Mouse (Mus musculus) adrenal gland, adult 8-10 months (tissue): ENCODE results near the gene Aknad1. TPM values are rescaled to one million over a fixed set of nuclear protein-coding genes. Genes with fewer than 3 reads are reported as not detected.

ENCODE experiments used
- DNase-seq: peaks from one replicate; pipeline ENCODE4 v3.0.0; 2022
- total RNA-seq, 4 experiments: library from RNA; stranded (reverse); gene quantifications; 2 replicates each; pipeline ENCODE4 v1.2.4; 2022

The Aknad1 gene
- total RNA-seq = under 1 TPM in 1 of 4 experiments, not detected in 3; 0.07 TPM

- DNase-seq = no peak
Observed at GRCm38 (mm10) chr3:108739045-108739708, at the start of gene Aknad1. TSS of gene Aknad1 (plus strand) at chr3:108739658.

GRCm38 (mm10) chr3:108689979-108690378 is 49.5 kb upstream of the Aknad1 start:
- no peak for DNase-seq

DNA sequence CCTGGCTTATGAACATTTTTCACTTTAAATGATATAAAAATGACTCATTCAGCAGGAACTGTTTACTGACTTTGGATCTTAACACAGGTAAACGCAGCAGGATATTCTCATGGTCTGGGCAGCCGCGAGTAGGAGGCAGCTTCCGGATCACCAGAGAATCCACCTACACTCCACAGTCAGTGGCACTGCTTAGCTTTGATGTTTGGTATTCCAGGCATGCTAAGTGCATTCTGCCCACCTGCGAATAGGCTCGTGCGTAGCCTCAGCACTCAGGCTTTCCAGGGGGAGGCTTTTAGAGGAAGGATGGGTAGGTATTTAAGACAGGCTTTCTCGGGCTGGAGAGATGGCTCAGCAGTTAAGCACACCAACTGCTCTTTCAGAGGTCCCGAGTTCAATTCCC is 45.1 kb upstream of the Aknad1 start:
- no peak for DNase-seq

GRCm38 (mm10) chr3:108698662-108699061 is 40.8 kb upstream of the Aknad1 start:
- DNase-seq = no peak

DNA sequence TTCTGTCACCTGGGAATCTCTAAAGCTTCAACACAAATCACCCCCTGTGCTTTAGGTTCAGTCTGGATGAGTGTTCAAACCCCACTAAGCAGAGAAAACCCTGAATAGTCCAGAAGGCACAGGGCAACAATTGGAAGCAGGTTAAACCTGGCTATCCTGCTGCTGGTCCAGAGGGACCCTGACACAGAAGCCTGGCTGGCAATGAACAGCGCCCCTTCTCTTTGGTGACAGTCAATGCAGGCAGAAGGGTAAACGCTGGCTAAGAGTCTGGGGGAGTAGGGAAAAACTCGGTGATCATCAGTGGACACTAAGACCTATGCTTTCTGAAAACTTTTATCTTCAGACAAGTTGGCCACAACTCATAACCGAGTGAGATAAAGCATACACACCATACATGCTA is 39.7 kb upstream of the Aknad1 start:
- no peak for DNase-seq

DNA sequence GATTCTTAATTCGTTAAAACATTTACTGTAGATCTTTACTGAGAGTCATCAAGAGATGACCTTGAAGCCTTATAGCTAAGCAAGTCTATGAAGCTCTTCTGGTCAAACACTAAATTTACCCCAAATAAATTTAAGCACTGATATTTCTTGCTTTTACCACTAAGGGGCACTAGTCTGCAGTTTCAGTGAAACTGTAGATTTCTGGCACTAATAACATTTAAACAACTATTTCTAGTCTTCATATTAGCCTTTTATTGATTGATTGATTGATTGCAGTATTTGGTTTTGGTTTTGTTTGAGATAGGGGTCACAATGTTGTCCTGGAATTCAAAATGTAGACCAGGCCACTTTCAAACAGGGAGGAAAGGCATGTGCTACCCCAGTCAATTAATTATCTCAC is 38.2 kb upstream of the Aknad1 start:
- no peak for DNase-seq

GRCm38 (mm10) chr3:108702789-108703188 is 36.7 kb upstream of the Aknad1 start:
- no peak for DNase-seq

DNA sequence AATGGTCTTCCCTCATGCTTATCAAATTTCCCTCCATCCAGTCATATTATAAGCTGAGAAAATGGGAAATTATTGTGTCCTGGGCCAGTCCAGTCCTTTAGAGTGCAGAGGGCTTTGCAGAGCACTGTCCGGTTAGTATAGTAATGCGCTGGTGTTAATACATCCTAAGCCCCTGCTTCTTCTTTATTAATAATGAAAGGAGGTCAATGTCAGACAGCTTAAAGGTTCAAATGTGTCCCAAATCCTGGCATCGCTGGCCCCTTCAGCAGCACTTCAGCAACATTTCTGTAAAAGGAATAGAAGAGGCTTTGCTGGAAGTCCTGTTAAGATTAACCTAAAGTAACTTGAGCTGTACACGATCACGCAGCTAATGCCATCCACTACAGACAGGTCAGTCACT is 28.2 kb upstream of the Aknad1 start:
- DNase-seq = no peak

GRCm38 (mm10) chr3:108713065-108713675 is 26.3 kb upstream of the Aknad1 start:
- DNase-seq = no peak

- no peak for DNase-seq
Observed at GRCm38 (mm10) chr3:108714837-108715236, 24.6 kb upstream of the Aknad1 start.

GRCm38 (mm10) chr3:108717896-108718502 is 21.5 kb upstream of the Aknad1 start:
- no peak for DNase-seq

GRCm38 (mm10) chr3:108719357-108719756 is 20.1 kb upstream of the Aknad1 start:
- DNase-seq = no peak

DNA sequence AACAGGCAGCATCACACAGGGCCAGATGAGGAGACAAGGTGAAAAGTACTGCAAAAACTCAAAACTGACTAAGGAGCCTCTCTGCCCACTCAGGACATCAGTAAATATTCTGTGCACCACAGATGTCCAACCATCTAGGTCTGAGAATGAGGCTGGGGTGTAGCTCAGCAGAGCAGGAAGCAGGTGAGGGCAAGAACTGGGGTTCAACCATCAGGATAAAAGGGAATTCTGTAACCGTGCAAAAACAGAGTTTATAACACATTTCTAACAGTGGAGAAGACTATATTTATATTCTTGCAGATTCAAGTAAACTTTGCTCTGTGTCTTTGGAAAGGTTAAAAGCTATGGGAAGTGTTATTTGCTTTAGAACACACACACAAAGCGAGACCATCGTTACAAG is 19.7 kb upstream of the Aknad1 start:
- no peak for DNase-seq

DNA sequence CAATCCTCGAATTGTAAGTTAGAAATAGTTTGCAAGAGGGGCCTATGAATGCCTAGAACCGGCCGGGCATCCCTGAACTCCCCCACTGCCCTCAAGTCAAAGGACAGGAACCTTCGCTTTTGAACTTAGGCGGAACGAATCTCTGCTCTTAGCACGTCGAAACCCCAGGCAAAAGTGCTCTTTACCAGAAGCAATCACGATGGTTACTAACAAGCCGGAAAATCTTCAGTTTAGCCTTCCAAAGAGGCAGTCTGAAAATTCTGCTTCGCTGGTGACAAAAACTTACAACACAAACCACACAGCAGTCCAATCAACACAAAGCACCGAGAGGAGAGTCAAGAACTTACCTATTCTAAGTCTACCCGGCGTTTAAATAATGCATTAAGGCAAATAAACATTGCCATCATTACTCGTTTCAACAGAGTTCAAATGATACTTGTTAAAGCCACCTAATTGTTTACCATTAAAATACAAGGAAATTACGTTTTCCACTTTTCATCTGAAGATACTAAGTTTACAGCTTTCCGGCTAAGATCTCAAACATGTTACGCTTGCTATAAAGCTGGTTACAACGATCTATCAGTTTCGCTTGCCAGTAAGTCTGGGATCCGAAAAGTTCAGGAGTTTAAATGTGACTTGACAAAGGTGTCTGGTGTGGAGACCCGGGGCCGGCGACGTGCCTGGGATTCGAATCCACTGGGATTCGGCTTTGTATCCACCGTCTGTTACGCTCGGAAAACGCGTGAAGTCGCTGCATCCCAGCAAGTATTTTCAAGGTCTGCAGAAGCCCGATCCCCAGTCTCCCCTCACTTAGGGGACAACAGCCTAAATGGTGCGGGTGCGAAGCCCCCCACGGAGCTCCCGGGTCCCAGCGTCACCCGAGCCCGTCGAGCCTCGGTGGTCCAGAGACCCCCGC is 18.1 kb upstream of the Aknad1 start:
- DNase-seq = peak; percentile 15

DNA sequence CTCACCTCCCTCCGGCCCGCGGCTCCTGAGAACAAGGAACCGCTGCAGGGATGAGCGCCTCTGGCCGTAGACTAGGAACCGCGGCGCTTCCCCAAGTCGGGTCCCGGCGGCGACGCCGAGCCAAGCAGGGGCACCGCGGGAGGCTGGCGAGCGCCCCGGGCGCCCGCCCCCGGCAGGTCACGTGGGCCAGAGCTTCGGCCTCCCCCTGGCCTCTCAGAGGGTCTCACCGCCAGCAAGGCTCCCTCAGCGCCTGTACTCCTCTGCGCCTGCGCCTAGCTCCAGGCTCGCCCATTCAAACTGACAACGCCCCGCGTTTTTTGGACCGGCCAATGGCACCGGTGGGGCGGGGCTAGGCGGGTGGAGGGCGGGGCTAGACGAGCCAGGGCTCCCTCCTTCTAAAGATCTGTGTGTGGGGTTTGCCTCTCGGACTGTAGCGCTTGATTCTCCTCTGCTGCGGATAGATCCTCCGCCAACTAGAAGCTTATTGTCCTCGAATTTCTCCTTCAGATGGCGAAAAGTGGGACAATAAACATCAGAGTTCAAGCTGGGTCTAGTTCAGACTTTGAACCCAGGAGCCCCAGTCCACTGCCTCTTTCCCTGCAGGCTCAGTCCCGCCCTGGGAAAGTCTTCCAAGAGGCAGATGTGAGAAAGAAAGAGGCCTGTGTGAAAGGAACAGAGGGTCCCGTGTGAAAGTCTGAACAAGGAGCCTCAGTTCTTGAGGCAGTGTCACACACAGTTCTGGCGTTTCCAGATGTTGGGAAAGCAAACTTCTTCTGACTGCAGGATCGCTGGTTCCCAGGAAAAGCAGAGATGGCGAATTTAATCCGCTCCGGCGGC is 17.2 kb upstream of the Aknad1 start, which contains the start of gene Gpsm2:
Gene Gpsm2 (minus strand): TSS at position 274 of the 837 bp plus-strand sequence.
- DNase-seq = peak; percentile 90

DNA sequence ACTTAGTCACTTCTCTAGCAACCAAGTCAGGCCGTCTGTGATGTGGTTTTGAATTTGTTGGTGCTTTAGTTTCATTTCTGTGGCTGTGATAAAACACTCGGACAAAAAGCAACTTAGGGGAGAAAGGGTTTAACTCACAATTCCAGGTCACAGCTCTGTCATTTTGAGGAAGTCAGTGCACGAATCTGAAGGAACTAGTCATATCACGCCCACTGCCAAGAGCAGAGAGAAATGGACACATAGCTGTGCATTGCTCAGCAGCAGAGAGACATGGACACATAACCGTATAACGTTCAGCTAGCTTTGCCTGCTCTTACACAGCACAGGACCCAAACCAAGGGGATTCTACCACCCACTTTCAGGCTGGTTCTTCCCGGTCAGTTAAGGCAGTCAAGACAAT is 13.0 kb upstream of the Aknad1 start:
- DNase-seq = no peak

GRCm38 (mm10) chr3:108727344-108727743 is 12.1 kb upstream of the Aknad1 start:
- DNase-seq = no peak

- no peak for DNase-seq
Observed at GRCm38 (mm10) chr3:108727776-108728175, 11.7 kb upstream of the Aknad1 start.

DNA sequence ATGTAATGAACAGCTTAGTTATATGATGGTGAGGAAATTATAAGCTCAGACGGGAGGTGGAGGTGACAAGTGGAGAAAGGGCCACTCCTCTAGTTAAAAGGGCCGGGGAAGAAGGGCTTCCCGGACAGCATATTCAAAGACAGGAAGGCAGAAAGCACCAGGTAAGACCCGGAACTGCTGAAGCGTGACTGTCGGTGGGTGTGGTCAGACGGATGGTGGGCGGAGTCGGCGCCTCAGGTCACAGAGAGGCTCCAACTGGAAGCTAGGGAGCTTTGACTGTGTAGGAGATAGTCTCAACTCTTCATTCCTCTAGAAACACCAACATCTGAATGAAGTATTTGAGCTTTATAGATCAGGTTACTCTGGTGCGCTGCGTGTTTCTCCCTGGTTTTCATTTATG is 9.1 kb upstream of the Aknad1 start:
- no peak for DNase-seq

DNA sequence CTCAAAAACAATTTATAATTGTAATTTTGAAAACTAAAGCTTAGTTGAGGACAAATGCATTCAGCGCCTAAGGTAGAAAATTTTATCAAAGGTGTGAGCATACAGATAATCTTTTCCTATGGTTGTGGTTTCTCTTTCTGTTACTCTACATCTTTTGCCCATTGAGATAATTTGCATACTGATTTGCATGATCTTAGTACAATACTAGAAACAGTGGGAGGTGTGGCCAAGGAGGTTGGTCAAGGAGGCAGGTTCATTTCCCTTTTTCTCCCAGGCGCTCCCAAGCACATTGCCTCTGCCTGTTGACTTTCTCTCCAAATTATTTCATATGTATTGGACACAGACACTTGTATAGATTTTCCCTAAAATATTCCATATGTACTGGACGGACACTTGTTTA is 1.7 kb upstream of the Aknad1 start:
- DNase-seq = no peak

- DNase-seq = no peak
Observed at GRCm38 (mm10) chr3:108744060-108744459, 4.6 kb downstream of the Aknad1 start.

GRCm38 (mm10) chr3:108751061-108751460 is 11.6 kb downstream of the Aknad1 start:
- DNase-seq = no peak
